Mouse (Mus musculus): Measurements from ENCODE around the gene Slc7a4.

DNA sequence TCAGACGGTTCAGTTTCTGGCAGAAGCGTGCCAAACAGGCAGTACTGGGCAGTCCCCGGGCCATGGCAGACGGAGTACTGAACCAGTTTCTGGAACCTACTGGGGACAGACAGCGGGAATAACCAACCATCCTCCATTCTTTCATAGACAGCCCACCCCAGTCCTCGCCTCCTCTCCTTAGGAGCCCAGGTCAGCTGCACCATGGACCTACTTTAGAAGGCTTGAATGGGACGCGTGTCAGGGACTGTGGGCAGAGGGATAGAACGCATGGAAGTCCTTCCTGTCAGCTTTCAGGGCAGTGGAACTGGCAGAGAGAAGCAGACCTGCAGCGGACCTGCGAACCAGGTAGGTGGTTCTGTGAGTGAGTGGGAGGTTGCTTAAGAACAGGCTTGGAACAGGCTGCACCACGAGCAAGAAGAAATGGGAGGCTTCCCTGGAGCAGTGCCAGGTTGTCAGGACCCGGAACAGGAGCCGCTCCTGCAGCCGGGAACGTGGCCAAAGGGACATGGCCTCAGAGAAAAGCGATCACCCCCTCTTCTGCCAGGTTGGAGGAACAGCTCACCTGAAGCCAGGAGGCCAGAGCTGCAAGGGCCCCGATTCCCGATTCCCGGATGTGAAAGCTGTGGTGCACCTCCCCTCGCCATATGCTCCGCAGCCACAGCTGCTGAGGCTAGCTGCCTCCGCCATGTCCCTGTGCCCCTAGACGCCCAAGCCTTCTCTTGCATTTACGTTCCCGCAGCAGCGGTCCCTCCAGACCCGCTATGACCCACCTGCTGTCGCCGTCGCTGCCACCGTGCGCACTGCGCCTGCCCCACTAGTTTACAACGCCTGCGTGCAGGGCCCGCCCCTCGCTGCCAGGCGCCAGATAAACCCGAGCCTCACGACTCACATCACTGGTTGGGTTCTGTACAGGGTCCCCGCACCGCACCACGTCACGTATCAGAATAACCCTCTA lies 6.9 kb downstream of the Slc7a4 start:
- TF ChIP-seq EP300 (IDR thresholded peaks at IDR 0.05; ENCODE audit: insufficient read depth, low read depth, low read length): no peak
- TF ChIP-seq CTCF (IDR thresholded peaks at IDR 0.05; ENCODE audit: low read depth, low read length): no peak

Data from ES-Bruce4 (cell line).